Mouse (Mus musculus) heart, embryonic 14.5 days (tissue): ENCODE data around the gene Nit2. TPM values are rescaled to one million over a fixed set of nuclear protein-coding genes. Genes with fewer than 3 reads are reported as not detected.

Experiments
- ATAC-seq: fragments of 200-750 bp; cut with Nextera tagmentation; 2 replicates; pipeline ENCODE4 v1.8.0; 2017; ENCODE audit warnings: low read depth, moderate TSS enrichment; ENCODE audit not compliant: insufficient number of reproducible peaks, insufficient read depth, low FRiP score
- H3K27ac ChIP-seq, 2 experiments: fragments of 200-500 bp in 1 of 2; fragments of 300-500 bp in 1 of 2; sonication (generic) in 1 of 2; replicated peaks in 1 of 2; 2 replicates each; pipeline ENCODE4 v1.5.1; 2012 to 2014; ENCODE audit warnings: low read depth in 2 of 2, low read length in 2 of 2, control low read depth in 1 of 2, mild to moderate bottlenecking in 1 of 2, mixed read lengths in 1 of 2; ENCODE audit not compliant: control insufficient read depth in 1 of 2, insufficient read depth in 1 of 2
- H3K27me3 ChIP-seq: fragments of 300-500 bp; sonication (generic); 2 replicates; pipeline ENCODE4 v1.6.1; 2014; ENCODE audit warnings: mild to moderate bottlenecking, low read length, control low read depth; ENCODE audit not compliant: control insufficient read depth, insufficient read depth
- H3K36me3 ChIP-seq: fragments of 300-500 bp; sonication (generic); 2 replicates; pipeline ENCODE4 v1.6.1; 2014; ENCODE audit warnings: mild to moderate bottlenecking, control low read depth, low read length, mixed read lengths; ENCODE audit not compliant: control insufficient read depth, insufficient read depth
- H3K4me1 ChIP-seq, 2 experiments: fragments of 200-500 bp in 1 of 2; fragments of 300-500 bp in 1 of 2; sonication (generic) in 1 of 2; 2 replicates each; pipeline ENCODE4 v1.6.1; 2012 to 2014; ENCODE audit warnings: low read length in 2 of 2, control low read depth in 1 of 2, mixed read lengths in 1 of 2; ENCODE audit not compliant: control insufficient read depth in 2 of 2, insufficient read depth in 2 of 2
- H3K4me2 ChIP-seq: fragments of 300-500 bp; sonication (generic); 2 replicates; pipeline ENCODE4 v1.6.1; 2014; ENCODE audit warnings: mild to moderate bottlenecking, low read length
- H3K4me3 ChIP-seq, 2 experiments: fragments of 200-500 bp in 1 of 2; fragments of 300-500 bp in 1 of 2; sonication (generic) in 1 of 2; 2 replicates each; pipeline ENCODE4 v1.5.1; 2012 to 2014; ENCODE audit warnings: low read length in 2 of 2, mild to moderate bottlenecking in 2 of 2, control low read depth in 1 of 2, low read depth in 1 of 2, moderate library complexity in 1 of 2; ENCODE audit not compliant: control insufficient read depth in 1 of 2, insufficient read depth in 1 of 2
- H3K9ac ChIP-seq: fragments of 300-500 bp; sonication (generic); 2 replicates; pipeline ENCODE4 v1.6.1; 2014; ENCODE audit warnings: mild to moderate bottlenecking, low read length
- H3K9me3 ChIP-seq: fragments of 300-500 bp; sonication (generic); 2 replicates; pipeline ENCODE4 v1.6.1; 2016; ENCODE audit warnings: low read length, control low read depth; ENCODE audit not compliant: control insufficient read depth
- WGBS: fragments of 180-500 bp; shearing (Covaris S2); extraction: QIAGEN DNeasy Blood & Tissue Kit; methylation state at CpG from one replicate; pipeline ENCODE4 v1.1.7; 2014; 5-methylcytosine and 5-hydroxymethylcytosine counted together
- polyA plus RNA-seq: library from polyadenylated mRNA; unstranded; fragments of >200 nt; fragmentation: Nextera tagmentation; extraction: Ambion mirVana; gene quantifications from 2 replicates; pipeline ENCODE4 v1.2.1, GENCODE M21; 2014

Nit2 gene
- 53.8 and 55.9 TPM in 2 replicates for polyA plus RNA-seq

- H3K36me3 ChIP-seq, result peaks cover 52% of the 10 kb centered on the region
- H3K27me3 ChIP-seq, result no peaks in the 10 kb centered on the region
Measured at GRCm38 (mm10) chr16:57166611-57167513, at the start of gene Nit2. TSS of gene Nit2 (minus strand) at chr16:57167341.

GRCm38 (mm10) chr16:57215957-57216356 lies 48.8 kb upstream of the Nit2 start:
- H3K4me1 ChIP-seq, result no peaks in the 10 kb centered on the region
- no peak overlapping the region for H3K4me3 ChIP-seq
- H3K4me2 ChIP-seq, result no peak overlapping the region
- no peak overlapping the region for H3K9ac ChIP-seq
- no peak for ATAC-seq
- H3K9me3 ChIP-seq, result no peaks in the 10 kb centered on the region
- H3K27ac ChIP-seq, result no peak overlapping the region
- H3K27me3 ChIP-seq, result no peaks in the 10 kb centered on the region
- H3K36me3 ChIP-seq, result peaks cover 58% of the 10 kb centered on the region

More at GRCm38 (mm10) chr16:57166611-57167513, at the start of gene Nit2:
- H3K9me3 ChIP-seq, result no peaks in the 10 kb centered on the region
- peak within 1 kb of the TSS; percentile 69 to 79 for H3K4me3 ChIP-seq
- H3K4me1 ChIP-seq, result no peaks in the 10 kb centered on the region
- under 1% methylated on average over 50 of the region's 58 CpGs for WGBS
- H3K9ac ChIP-seq, result peak within 1 kb of the TSS; percentile 90
- peak; percentile 95 for ATAC-seq
- H3K4me2 ChIP-seq, result peak within 1 kb of the TSS; percentile 90
- peak within 1 kb of the TSS; percentile 84 to 93 for H3K27ac ChIP-seq

GRCm38 (mm10) chr16:57211037-57211436 lies 43.9 kb upstream of the Nit2 start:
- Histone ChIP-seq H3K27me3 (no peaks in the 10 kb centered on the region), H3K4me2 (no peak overlapping the region), H3K9ac (no peak overlapping the region), H3K36me3 (peaks cover 71% of the 10 kb centered on the region), H3K9me3 (no peaks in the 10 kb centered on the region), H3K27ac (no peak overlapping the region), H3K4me3 (no peak overlapping the region), H3K4me1 (peaks cover 2 to 3% of the 10 kb centered on the region in 2 experiments; a peak in 1 of 4 replicates)
- no peak for ATAC-seq
- WGBS, result 88% methylated on average over 2 of the region's 2 CpGs

GRCm38 (mm10) chr16:57208342-57208741 lies 41.2 kb upstream of the Nit2 start:
- Histone ChIP-seq H3K9ac (no peak overlapping the region), H3K9me3 (no peaks in the 10 kb centered on the region), H3K27ac (no peak overlapping the region), H3K36me3 (peaks cover 53% of the 10 kb centered on the region), H3K27me3 (no peaks in the 10 kb centered on the region), H3K4me3 (no peak overlapping the region), H3K4me2 (no peak overlapping the region), H3K4me1 (peaks cover 2 to 3% of the 10 kb centered on the region in 2 experiments; a peak in 1 of 4 replicates)
- no peak for ATAC-seq
- WGBS, result 68% methylated on average over 2 of the region's 2 CpGs

- no peak overlapping the region for H3K4me3 ChIP-seq
- ATAC-seq, result no peak
- H3K36me3 ChIP-seq, result peaks cover 60% of the 10 kb centered on the region
- H3K27ac ChIP-seq, result no peak overlapping the region
- no peaks in the 10 kb centered on the region for H3K4me1 ChIP-seq
- no peaks in the 10 kb centered on the region for H3K9me3 ChIP-seq
- H3K9ac ChIP-seq, result no peak overlapping the region
- no peak overlapping the region for H3K4me2 ChIP-seq
- no peaks in the 10 kb centered on the region for H3K27me3 ChIP-seq
- 62% methylated on average over 3 of the region's 3 CpGs for WGBS
Measured at GRCm38 (mm10) chr16:57197281-57197680, 30.1 kb upstream of the Nit2 start.

GRCm38 (mm10) chr16:57196590-57196989 lies 29.4 kb upstream of the Nit2 start:
- Histone ChIP-seq H3K9me3 (no peaks in the 10 kb centered on the region), H3K4me3 (no peak overlapping the region), H3K36me3 (peaks cover 67% of the 10 kb centered on the region), H3K9ac (no peak overlapping the region), H3K27ac (no peak overlapping the region), H3K27me3 (no peaks in the 10 kb centered on the region), H3K4me1 (no peaks in the 10 kb centered on the region), H3K4me2 (no peak overlapping the region)
- 92% methylated on average over 5 of the region's 5 CpGs for WGBS
- no peak for ATAC-seq

- H3K27me3 ChIP-seq, result no peaks in the 10 kb centered on the region
- no peak overlapping the region for H3K4me3 ChIP-seq
- WGBS, result 94% methylated on average over 14 of the region's 14 CpGs
- ATAC-seq, result no peak
- H3K27ac ChIP-seq, result no peak overlapping the region
- no peaks in the 10 kb centered on the region for H3K4me1 ChIP-seq
- no peak overlapping the region for H3K9ac ChIP-seq
- H3K9me3 ChIP-seq, result no peaks in the 10 kb centered on the region
- no peak overlapping the region for H3K4me2 ChIP-seq
- peaks cover 62% of the 10 kb centered on the region for H3K36me3 ChIP-seq
Measured at GRCm38 (mm10) chr16:57191214-57191613, 24.1 kb upstream of the Nit2 start.
